17 mouse cellular contexts compared by ENCODE assay signal in genomic region chr11:90553963-90554362, GRCm38 (mm10).
"Had no signal": no experiment of that assay in that cellular context is flagged by ENCODE, and none has a peak within 500 bp of the region (broad histone marks: within the 10 kb centered on the region; RNA-seq: fewer than 3 reads in every experiment).

No protein-coding gene starts in this region.

- H3K9ac ChIP-seq: kidney, embryonic 15.5 days; limb, embryonic 12.5 days; liver, embryonic 13.5 days; liver, postnatal 0 days; lung, embryonic 15.5 days; midbrain, embryonic 12.5 days; neural tube, embryonic 13.5 days; stomach, embryonic 15.5 days had no signal

- H3K4me3 ChIP-seq: kidney, embryonic 15.5 days; left cerebral cortex, adult 2 months; limb, embryonic 12.5 days; liver, embryonic 13.5 days; lung, embryonic 15.5 days; midbrain, embryonic 12.5 days; neural tube, embryonic 13.5 days; stomach, embryonic 15.5 days had no signal

- H3K27me3 ChIP-seq: kidney, embryonic 15.5 days; limb, embryonic 12.5 days; liver, embryonic 13.5 days; lung, embryonic 15.5 days; stomach, embryonic 15.5 days had no signal

- DNase-seq: kidney, postnatal 36 days; liver; liver, embryonic 13.5 days; liver, postnatal 0 days; lung, postnatal 14 days; right cerebral cortex, postnatal 14 days; thymus, adult 2 months; thymus, postnatal 25 days had no signal

- H3K4me1 ChIP-seq: limb, embryonic 12.5 days; stomach, embryonic 15.5 days had no signal

- H3K36me3 ChIP-seq: kidney, embryonic 15.5 days; liver, embryonic 13.5 days; lung, embryonic 15.5 days; midbrain, embryonic 12.5 days; neural tube, embryonic 13.5 days; stomach, embryonic 15.5 days had no signal

- H3K4me2 ChIP-seq: kidney, embryonic 15.5 days; limb, embryonic 12.5 days; liver, embryonic 13.5 days; lung, embryonic 15.5 days; midbrain, embryonic 12.5 days; neural tube, embryonic 13.5 days; stomach, embryonic 15.5 days had no signal

- H3K9me3 ChIP-seq: kidney, embryonic 15.5 days; limb, embryonic 12.5 days; liver, embryonic 13.5 days; lung, embryonic 15.5 days; midbrain, embryonic 12.5 days; neural tube, embryonic 13.5 days; stomach, embryonic 15.5 days had no signal

- H3K27ac ChIP-seq: kidney, embryonic 15.5 days; left cerebral cortex, adult 2 months; limb, embryonic 12.5 days; liver, embryonic 13.5 days; lung, embryonic 15.5 days; macrophage; midbrain, embryonic 12.5 days; neural tube, embryonic 13.5 days; stomach, embryonic 15.5 days had no signal

- ATAC-seq: liver, postnatal 0 days; midbrain, embryonic 16.5 days had no signal
